Mouse (Mus musculus) testis, postnatal 10 days (tissue): ENCODE measurements around the gene Hnrnpr.
A peak's percentile ranks its signal among the peaks of the same experiment; 100 is the strongest.

ENCODE experiments used
- DNase-seq: peaks from one replicate; pipeline ENCODE4 v3.0.0; 2021; ENCODE audit warnings: low spot score

Gene Hnrnpr

DNA sequence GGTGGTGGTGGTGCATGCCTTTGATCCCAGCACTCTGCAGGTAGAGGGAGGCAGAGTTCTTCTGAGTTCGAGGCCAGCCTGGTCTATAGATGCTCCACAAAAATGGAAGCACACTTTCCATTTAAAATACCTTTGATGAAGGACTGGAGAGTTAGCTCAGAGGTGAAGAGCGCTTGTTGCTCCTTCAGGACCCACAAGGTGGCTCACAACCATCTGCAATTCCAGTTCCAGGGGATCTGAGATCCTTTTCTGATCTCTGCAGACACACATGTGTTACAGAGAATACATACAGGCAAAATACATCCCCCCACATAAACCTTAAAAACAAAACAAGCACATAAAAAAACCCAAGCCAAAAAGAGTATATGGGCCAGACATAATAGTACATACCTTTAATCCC lies 2.4 kb upstream of the Hnrnpr start:
- no peak for DNase-seq

DNA sequence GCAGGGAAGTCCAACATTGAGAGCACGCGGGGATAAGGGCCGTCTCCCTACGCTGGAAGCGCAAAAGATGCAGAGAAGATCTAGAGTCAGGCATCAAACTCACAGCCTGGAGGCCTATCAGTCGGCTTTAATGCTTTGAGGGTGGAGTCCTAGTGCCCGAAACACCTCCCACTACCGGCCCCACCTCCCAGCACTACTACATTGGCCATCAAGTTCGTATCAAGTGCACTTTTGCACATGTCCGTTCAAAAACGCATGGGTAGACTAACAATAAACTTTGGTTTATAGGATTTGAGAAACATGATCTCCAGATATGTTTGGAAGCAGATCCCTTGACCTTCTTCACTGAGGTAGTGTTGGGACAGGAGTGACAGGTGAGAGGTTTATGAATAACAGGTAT lies 962 bp upstream of the Hnrnpr start:
- peak; percentile 62 for DNase-seq

DNA sequence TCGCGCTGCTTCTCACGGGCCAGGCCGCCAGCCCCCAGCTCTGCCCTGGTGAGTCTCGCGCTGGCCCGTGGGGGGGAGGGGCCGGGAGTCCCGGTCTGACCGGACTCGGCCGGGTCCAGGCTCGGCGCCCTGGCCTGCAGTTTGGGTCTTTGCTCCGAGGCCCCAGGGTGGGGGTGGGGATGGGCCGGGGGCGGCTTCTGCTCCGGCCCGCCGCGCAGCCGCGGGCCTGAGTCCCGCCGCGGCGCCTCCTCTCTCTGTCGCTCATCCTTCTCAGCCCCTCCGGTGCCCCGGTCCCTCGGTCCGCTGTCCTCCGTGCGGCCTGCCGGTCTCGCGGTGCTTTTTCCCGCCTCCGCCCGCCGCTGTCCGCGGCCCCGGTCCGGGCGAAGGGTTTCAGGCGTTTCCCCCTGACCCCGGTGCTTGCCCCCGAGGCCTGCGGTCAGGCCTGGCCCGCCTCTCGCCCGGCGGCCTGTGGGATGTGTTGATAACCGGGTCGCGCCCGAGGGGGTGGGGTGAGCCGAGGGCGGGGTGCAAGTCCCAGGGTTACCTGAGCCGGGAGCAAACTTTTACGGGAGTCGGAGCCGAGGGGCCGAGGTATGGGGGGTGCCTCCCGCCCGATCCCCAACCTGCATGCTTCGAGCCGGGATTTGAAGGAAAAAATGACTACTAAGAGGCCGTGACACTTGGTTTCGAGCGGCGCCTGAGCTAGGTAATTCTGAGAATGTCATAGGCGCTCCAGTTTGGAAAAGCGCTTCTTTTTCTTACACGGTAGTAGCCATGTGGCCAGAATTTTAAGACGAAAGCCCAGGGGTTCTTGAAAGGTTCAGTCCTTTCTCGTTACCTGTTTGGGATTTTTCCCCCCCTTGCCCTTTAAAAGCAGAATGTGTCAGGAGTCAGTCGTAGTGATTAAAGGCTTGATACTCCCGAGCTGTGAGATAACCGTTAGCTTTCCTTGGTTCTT lies 579 bp downstream of the Hnrnpr start:
- DNase-seq: peak; percentile 75

GRCm38 (mm10) chr4:136312616-136313015 lies 1.9 kb downstream of the Hnrnpr start:
- DNase-seq: no peak

DNA sequence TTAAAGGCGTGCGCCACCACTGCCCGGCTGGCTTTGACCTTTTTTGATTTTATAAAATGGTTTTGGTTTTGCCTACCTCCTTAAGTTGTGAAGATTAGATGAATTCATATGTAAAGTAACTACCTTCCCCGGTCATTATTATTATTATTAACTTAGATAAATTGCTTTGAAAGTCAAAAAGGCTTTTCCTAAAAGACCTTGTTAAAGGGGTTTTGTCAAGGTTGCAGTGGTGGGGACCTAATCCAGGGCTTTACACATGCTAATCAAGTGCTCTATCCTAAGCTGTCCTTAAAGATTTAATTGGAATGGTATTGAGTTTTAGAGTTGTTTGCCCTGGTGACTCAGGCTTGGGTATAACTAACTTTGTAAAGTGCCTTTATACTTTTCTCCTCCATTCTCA lies 6.9 kb downstream of the Hnrnpr start:
- DNase-seq: no peak

DNA sequence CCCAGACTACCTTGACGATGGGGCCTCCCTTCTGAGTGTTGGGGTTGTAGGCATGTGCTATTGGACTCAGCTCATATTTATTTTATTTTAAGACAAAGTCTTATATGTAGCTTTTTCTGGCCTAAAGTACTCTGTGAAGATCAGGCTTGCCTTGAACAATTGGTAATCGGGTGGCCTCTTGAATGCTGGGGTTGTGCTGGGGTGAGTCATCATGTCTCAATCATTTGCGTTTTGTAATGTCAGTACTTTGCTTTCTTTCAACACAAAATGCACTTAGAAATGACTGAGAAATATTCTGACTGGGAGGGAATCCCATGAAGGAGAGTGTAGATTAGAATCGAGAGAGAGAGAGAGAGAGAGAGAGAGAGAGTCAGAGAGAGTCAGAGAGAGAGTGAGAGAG lies 9.3 kb downstream of the Hnrnpr start:
- no peak for DNase-seq

DNA sequence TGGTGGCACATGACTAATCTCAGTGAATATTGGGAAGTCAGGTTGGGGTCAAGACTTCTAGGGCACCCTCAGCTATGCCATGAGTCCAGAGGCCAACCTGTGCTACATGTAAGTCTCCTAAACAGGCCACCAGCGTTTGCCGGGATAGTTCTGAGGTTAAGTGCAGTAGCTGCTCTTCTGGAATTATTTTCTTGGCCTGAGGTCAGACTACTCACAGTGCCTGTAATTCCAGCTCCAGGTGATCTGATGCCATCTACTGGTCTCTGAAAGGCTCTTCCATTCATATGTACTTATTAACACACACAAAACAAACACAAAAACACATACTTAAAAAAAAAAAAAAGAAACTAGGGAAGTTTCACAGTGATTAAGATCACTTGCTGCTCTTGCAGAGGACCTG lies 13.5 kb downstream of the Hnrnpr start:
- no peak for DNase-seq

GRCm38 (mm10) chr4:136327238-136327637 lies 16.5 kb downstream of the Hnrnpr start:
- DNase-seq: no peak

DNA sequence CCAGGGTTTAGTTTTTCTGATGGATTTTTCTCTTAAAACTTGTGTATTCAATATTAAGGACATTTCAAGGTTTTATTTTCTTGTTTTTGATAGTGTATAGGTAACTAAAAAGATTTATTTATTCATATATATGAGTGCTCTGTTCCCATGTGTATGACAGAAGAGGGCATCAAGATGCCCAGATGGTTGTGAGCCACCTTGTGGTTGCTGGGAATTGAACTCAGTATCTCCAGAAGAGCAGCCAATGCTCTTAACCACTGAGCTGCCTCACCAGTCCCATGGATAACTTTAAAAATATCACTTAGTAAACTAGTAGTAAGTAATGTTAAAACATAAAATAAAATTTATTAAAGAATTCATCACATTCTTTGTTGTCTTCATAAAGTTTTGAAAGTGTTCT lies 17.4 kb downstream of the Hnrnpr start:
- no peak for DNase-seq

GRCm38 (mm10) chr4:136331709-136332108 lies 21.0 kb downstream of the Hnrnpr start:
- DNase-seq: no peak

DNA sequence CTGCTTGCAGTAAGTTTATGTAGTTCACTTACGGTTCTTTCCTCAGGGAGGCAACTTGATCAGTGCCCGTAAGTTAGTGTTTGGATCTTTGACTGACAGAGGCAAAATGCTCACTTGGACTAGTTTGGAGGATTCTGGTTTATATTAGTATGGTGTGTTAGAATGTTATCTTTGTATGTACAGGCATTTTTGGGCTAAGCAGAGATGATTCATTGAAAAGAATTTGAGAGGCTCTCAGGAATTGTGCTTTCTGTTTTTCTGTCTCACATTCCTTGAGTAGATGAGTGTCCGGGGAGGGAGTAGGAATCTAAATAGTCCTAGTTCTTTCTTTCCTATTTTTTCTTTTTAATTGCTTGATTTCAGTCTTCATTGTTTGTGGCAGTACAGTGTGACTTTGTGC lies 22.4 kb downstream of the Hnrnpr start:
- DNase-seq: no peak

- no peak for DNase-seq
These were observed 24.3 kb downstream of the Hnrnpr start for GRCm38 (mm10) chr4:136335065-136335464.

GRCm38 (mm10) chr4:136337129-136337528 lies 26.4 kb downstream of the Hnrnpr start:
- DNase-seq: peak; percentile 48

DNA sequence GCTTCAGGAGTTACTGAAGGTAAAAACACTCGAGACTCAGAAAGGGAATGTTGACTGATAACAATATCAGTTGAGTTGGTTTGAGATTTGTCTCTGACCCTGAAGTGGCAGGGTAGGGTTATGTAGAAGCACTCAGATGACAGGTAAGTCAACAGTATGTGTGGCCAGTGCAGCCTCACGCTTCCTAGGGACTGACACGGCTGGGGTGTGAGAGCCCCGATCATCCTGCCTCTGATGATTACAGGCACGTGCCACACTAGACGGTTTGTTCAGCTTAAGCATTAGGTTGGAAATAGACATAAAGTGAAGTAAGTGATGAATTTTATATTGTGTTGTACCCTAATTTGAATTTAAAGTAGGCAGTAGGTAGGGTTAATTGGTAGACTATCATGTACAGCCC lies 38.9 kb downstream of the Hnrnpr start:
- DNase-seq: no peak

- DNase-seq: no peak
These were observed 46.3 kb downstream of the Hnrnpr start for GRCm38 (mm10) chr4:136357026-136357425.

DNA sequence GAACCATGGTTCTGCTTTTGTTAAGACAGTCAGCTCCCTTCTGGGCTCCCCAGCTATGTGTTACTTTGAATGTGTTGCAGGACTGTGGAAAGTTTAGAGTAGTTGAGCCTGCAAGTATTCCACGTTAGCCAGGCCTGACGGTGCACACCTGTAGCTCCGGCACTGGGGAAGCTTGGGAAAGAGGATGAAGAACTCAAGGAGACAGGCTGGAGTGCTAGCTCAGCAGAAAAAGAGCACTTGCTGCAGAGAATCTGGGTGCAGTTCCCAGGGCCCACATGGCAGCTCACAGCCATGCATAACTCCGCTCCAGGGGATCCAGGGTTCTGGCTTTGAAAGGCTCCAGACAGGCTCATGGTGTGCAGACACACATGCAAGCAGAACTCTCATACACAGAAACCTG lies 46.7 kb downstream of the Hnrnpr start:
- no peak for DNase-seq

- DNase-seq: no peak
These were observed 57.1 kb downstream of the Hnrnpr start for GRCm38 (mm10) chr4:136367856-136368255.

DNA sequence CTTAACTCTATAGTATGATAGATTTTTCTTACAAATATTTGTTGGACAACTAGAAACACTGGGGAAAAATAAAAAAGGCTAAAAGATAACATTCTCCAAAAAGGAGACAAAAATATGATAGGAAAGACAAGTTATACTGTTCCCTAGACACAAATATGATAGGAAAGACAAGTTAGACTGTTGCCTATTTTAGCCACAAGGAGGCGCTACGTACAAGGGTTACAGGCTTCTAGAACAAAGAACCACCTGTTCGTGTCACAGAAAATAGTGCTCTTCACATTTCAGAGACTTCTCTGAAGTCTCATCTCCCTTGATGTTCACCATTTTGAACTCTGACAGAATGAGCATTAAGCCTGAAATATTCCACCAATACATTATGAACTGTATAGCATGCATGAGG lies 59.0 kb downstream of the Hnrnpr start:
- peak; percentile 71 for DNase-seq

GRCm38 (mm10) chr4:136373494-136374181 lies 62.9 kb downstream of the Hnrnpr start:
- DNase-seq: no peak

GRCm38 (mm10) chr4:136377001-136377400 lies 66.3 kb downstream of the Hnrnpr start:
- DNase-seq: no peak

DNA sequence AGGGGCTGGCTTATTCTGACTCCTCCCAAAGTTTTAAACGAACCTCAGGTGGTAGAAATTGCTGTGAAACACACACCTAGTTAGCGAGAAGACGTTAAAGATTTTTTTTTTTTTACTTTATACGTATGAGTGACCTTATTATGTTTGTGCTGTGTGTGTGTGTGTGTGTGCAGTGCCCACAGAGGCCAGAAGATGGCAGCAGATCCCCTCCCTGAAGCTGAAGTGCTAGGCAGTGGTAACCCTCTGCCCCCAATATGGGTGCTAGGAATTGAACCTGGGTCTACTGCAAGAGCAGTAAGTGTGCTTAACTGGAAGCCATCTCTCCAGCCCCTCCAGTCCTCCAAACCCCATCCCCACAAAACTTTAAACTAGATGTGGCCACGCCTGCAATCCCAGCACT lies 72.3 kb downstream of the Hnrnpr start:
- DNase-seq: no peak

GRCm38 (mm10) chr4:136383839-136384238 lies 73.1 kb downstream of the Hnrnpr start:
- no peak for DNase-seq

GRCm38 (mm10) chr4:136387261-136387660 lies 76.5 kb downstream of the Hnrnpr start:
- DNase-seq: no peak
